Mouse (Mus musculus) ovary, postnatal 36 days (tissue): ENCODE results near the gene Slc16a14.

Experiments
- DNase-seq: peaks from one replicate; pipeline ENCODE4 v3.0.0; 2022; ENCODE audit warnings: low spot score, mixed read lengths

Gene Slc16a14

GRCm38 (mm10) chr1:84910177-84910804 lies 24.6 kb downstream of the Slc16a14 start:
- DNase-seq, result no peak

- no peak for DNase-seq
Observed at GRCm38 (mm10) chr1:84904467-84904866, 30.5 kb downstream of the Slc16a14 start.

GRCm38 (mm10) chr1:84899156-84899555 lies 35.8 kb downstream of the Slc16a14 start:
- DNase-seq, result no peak

GRCm38 (mm10) chr1:84897364-84897763 lies 37.6 kb downstream of the Slc16a14 start:
- no peak for DNase-seq

- no peak for DNase-seq
Observed at GRCm38 (mm10) chr1:84891746-84892145, 43.2 kb downstream of the Slc16a14 start.

- DNase-seq, result no peak
Observed at GRCm38 (mm10) chr1:84890503-84890902, 44.4 kb downstream of the Slc16a14 start.

- DNase-seq, result no peak
Observed at GRCm38 (mm10) chr1:84890005-84890393, 44.9 kb downstream of the Slc16a14 start.

- DNase-seq, result no peak
Observed at GRCm38 (mm10) chr1:84889330-84890004, 45.5 kb downstream of the Slc16a14 start.

- DNase-seq, result no peak
Observed at GRCm38 (mm10) chr1:84885921-84886320, 49.0 kb downstream of the Slc16a14 start.

- DNase-seq, result no peak
Observed at GRCm38 (mm10) chr1:84885174-84885573, 49.8 kb downstream of the Slc16a14 start.

GRCm38 (mm10) chr1:84883889-84884288 lies 51.0 kb downstream of the Slc16a14 start:
- DNase-seq, result no peak

- no peak for DNase-seq
Observed at GRCm38 (mm10) chr1:84882937-84883336, 52.0 kb downstream of the Slc16a14 start.

GRCm38 (mm10) chr1:84882066-84882532 lies 52.8 kb downstream of the Slc16a14 start:
- no peak for DNase-seq

- no peak for DNase-seq
Observed at GRCm38 (mm10) chr1:84881248-84882065, 53.5 kb downstream of the Slc16a14 start.

- DNase-seq, result no peak
Observed at GRCm38 (mm10) chr1:84879571-84880120, 55.3 kb downstream of the Slc16a14 start.

GRCm38 (mm10) chr1:84877590-84877989 lies 57.3 kb downstream of the Slc16a14 start:
- DNase-seq, result no peak

GRCm38 (mm10) chr1:84872939-84873338 lies 62.0 kb downstream of the Slc16a14 start:
- DNase-seq, result no peak

- no peak for DNase-seq
Observed at GRCm38 (mm10) chr1:84872105-84872504, 62.8 kb downstream of the Slc16a14 start.

- no peak for DNase-seq
Observed at GRCm38 (mm10) chr1:84871131-84871530, 63.8 kb downstream of the Slc16a14 start.

- no peak for DNase-seq
Observed at GRCm38 (mm10) chr1:84869498-84869897, 65.4 kb downstream of the Slc16a14 start.

GRCm38 (mm10) chr1:84868841-84869240 lies 66.1 kb downstream of the Slc16a14 start:
- no peak for DNase-seq

- DNase-seq, result no peak
Observed at GRCm38 (mm10) chr1:84868311-84868710, 66.6 kb downstream of the Slc16a14 start.
